ENCODE assay signal across 9 mouse cellular contexts in the genomic region with DNA sequence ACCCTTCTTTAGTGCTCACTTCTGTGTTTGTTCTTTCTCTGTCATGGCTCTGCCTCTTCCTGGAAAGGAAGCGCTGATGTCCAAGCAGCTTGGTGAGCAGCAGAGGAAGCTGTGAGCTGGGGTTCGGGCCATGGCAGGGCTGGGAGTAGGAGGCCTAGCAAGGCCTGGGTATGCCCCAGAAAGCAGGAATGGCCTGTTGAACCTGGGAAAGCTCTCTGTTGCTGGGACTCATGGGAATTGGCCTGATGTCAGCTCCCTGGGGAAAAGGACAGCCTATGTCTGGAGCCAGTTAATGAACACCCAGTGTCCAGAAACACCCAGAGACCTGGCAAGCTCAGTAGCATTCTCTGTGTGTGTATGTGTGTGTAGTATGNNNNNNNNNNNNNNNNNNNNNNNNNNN. TPM values are rescaled to one million over a fixed set of nuclear protein-coding genes. Genes with fewer than 3 reads are reported as not detected.
DNase-seq lines count a peak whose midpoint lies in the region; ATAC-seq and TF ChIP-seq lines count a peak whose summit lies in the region.
"Had no signal": no experiment of that assay in that cellular context is flagged by ENCODE, and none has a peak within 500 bp of the region (broad histone marks: within the 10 kb centered on the region; RNA-seq: fewer than 3 reads in every experiment).

No protein-coding gene starts in this region.

- 0 out of 2 replicates have a peak, but pooled peaks have one; percentile 11 for TF ChIP-seq POLR2A in heart, adult 2 months (IDR thresholded peaks at IDR 0.05; ENCODE audit: insufficient read depth, low read depth, low read length)

- no peaks in the 10 kb centered on the region for H3K79me2 ChIP-seq in heart, adult 2 months (replicated peaks; ENCODE audit: control insufficient read depth, insufficient read depth, low read length)
- peaks cover 14% of the 10 kb centered on the region; the same call in 1 of the 2 replicates for H3K79me2 ChIP-seq in macrophage (ENCODE audit: inconsistent target)

- 87% methylated on average over 2 of the region's 2 CpGs for WGBS in hindbrain, postnatal 0 days
- 87% methylated on average over 2 of the region's 2 CpGs for WGBS in hindbrain, embryonic 11.5 days
- 57% methylated on average over 2 of the region's 2 CpGs for WGBS in heart, adult 2 months
- 86% methylated on average over 2 of the region's 2 CpGs for WGBS in kidney, embryonic 14.5 days
- 67% methylated on average over 2 of the region's 2 CpGs for WGBS in macrophage (ENCODE audit: missing documents)

- H3K9me3 ChIP-seq in hindbrain, postnatal 0 days (ENCODE audit: low read length), result no peaks in the 10 kb centered on the region
- no peaks in the 10 kb centered on the region for H3K9me3 ChIP-seq in hindbrain, embryonic 11.5 days (ENCODE audit: control insufficient read depth, low read length)
- H3K9me3 ChIP-seq in kidney, embryonic 14.5 days (ENCODE audit: control insufficient read depth, low read length), result no peaks in the 10 kb centered on the region
- H3K9me3 ChIP-seq: limb, embryonic 13.5 days had no signal

- TF ChIP-seq CTCF in hindbrain, postnatal 0 days (IDR thresholded peaks at IDR 0.05; ENCODE audit: low read depth), result no peak
- no peak for TF ChIP-seq CTCF in heart, adult 2 months (IDR thresholded peaks at IDR 0.05)

- no peak for ATAC-seq in hindbrain, postnatal 0 days
- ATAC-seq in hindbrain, embryonic 11.5 days (ENCODE audit: low FRiP score), result no peak
- no peak for ATAC-seq in kidney, embryonic 14.5 days (ENCODE audit: low FRiP score, low TSS enrichment)

- 0 out of 2 replicates have a peak, but pooled peaks have one; percentile 20 for TF ChIP-seq EP300 in heart, adult 2 months (IDR thresholded peaks at IDR 0.05; ENCODE audit: insufficient read depth, low read depth, low read length)

- no peak overlapping the region for H3K4me3 ChIP-seq in hindbrain, postnatal 0 days (ENCODE audit: low read length)
- H3K4me3 ChIP-seq in hindbrain, embryonic 11.5 days (ENCODE audit: low read depth, low read length), result no peak overlapping the region
- peak overlapping the region; percentile 28; the same call in 1 of the 2 replicates for H3K4me3 ChIP-seq in heart, adult 2 months
- no peak overlapping the region for H3K4me3 ChIP-seq in kidney, embryonic 14.5 days (ENCODE audit: low read length)
- H3K4me3 ChIP-seq in macrophage (ENCODE audit: inconsistent target), result peak overlapping the region; percentile 41
- H3K4me3 ChIP-seq: limb, embryonic 13.5 days had no signal

- H3K27ac ChIP-seq in hindbrain, postnatal 0 days, result peak overlapping the region; percentile 56; the same call in 1 of the 2 replicates
- no peak overlapping the region for H3K27ac ChIP-seq in hindbrain, embryonic 11.5 days (ENCODE audit: low read depth, low read length)
- H3K27ac ChIP-seq in heart, adult 2 months, result peak overlapping the region; percentile 93
- H3K27ac ChIP-seq in kidney, embryonic 14.5 days (ENCODE audit: low read depth, low read length), result peak overlapping the region; percentile 47; the same call in 1 of the 2 replicates
- peak overlapping the region; percentile 94 for H3K27ac ChIP-seq in macrophage
- H3K27ac ChIP-seq: limb, embryonic 13.5 days had no signal

- no peaks in the 10 kb centered on the region for H3K4me1 ChIP-seq in hindbrain, postnatal 0 days (ENCODE audit: insufficient read depth, low read length)
- no peaks in the 10 kb centered on the region for H3K4me1 ChIP-seq in hindbrain, embryonic 11.5 days (replicated peaks; ENCODE audit: control insufficient read depth, insufficient read depth, low read length)
- peaks cover 22% of the 10 kb centered on the region for H3K4me1 ChIP-seq in heart, adult 2 months (ENCODE audit: control insufficient read depth, insufficient read depth, low read length)
- H3K4me1 ChIP-seq in kidney, embryonic 14.5 days (ENCODE audit: control insufficient read depth, insufficient read depth, low read length), result no peaks in the 10 kb centered on the region
- H3K4me1 ChIP-seq: limb, embryonic 13.5 days had no signal

- no peak overlapping the region for H3K9ac ChIP-seq in hindbrain, postnatal 0 days (replicated peaks; ENCODE audit: low read length)
- no peak overlapping the region for H3K9ac ChIP-seq in hindbrain, embryonic 11.5 days (ENCODE audit: low read depth, low read length)
- 0 out of 2 replicates have a peak overlapping the region, but pooled peaks have one; percentile 11 for H3K9ac ChIP-seq in heart, adult 2 months (ENCODE audit: low read depth, low read length)
- H3K9ac ChIP-seq in kidney, embryonic 14.5 days (ENCODE audit: low read depth, low read length), result no peak overlapping the region
- H3K9ac ChIP-seq: limb, embryonic 13.5 days had no signal

- H3K36me3 ChIP-seq in hindbrain, postnatal 0 days (ENCODE audit: insufficient read depth, low read length), result no peaks in the 10 kb centered on the region
- no peaks in the 10 kb centered on the region for H3K36me3 ChIP-seq in hindbrain, embryonic 11.5 days (ENCODE audit: control insufficient read depth, insufficient read depth, low read length)
- H3K36me3 ChIP-seq in heart, adult 2 months (ENCODE audit: control insufficient read depth, insufficient read depth, low read length), result no peaks in the 10 kb centered on the region
- no peaks in the 10 kb centered on the region for H3K36me3 ChIP-seq in kidney, embryonic 14.5 days (ENCODE audit: control insufficient read depth, insufficient read depth, low read length)
- H3K36me3 ChIP-seq in macrophage (ENCODE audit: inconsistent target), result no peaks in the 10 kb centered on the region
- H3K36me3 ChIP-seq: limb, embryonic 13.5 days had no signal

- intact Hi-C loops in heart, adult 2 months (cut with DNase I), result loop anchor here (2.0 kb wide), 1 partner anchor 50 kb away; the partner anchor contains the start of gene Slc30a1
- intact Hi-C loops in left cerebral cortex, postnatal 36 days (cut with DNase I), result no loop called here

- peak; percentile 28 for DNase-seq in hindbrain, postnatal 0 days (ENCODE audit: low spot score)
- no peak for DNase-seq in hindbrain, embryonic 11.5 days (ENCODE audit: low spot score)
- DNase-seq in heart, adult 2 months, result peak; percentile 63 to 65
- no peak for DNase-seq in left cerebral cortex, postnatal 36 days (ENCODE audit: low spot score in 2 of 2)
- DNase-seq in testis, postnatal 10 days (ENCODE audit: low spot score), result no peak
- DNase-seq in layer of hippocampus, postnatal 10 days (ENCODE audit: low spot score in 2 of 2), result no peak

- no peaks in the 10 kb centered on the region for H3K27me3 ChIP-seq in hindbrain, postnatal 0 days (ENCODE audit: insufficient read depth, low read length)
- H3K27me3 ChIP-seq in hindbrain, embryonic 11.5 days (ENCODE audit: control insufficient read depth, insufficient read depth, low read length), result no peaks in the 10 kb centered on the region
- no peaks in the 10 kb centered on the region for H3K27me3 ChIP-seq in heart, adult 2 months (ENCODE audit: control insufficient read depth, insufficient read depth, low read length)
- H3K27me3 ChIP-seq in kidney, embryonic 14.5 days (ENCODE audit: control insufficient read depth, insufficient read depth, low read length), result no peaks in the 10 kb centered on the region
- H3K27me3 ChIP-seq: limb, embryonic 13.5 days had no signal

- no peak overlapping the region for H3K4me2 ChIP-seq in hindbrain, postnatal 0 days (ENCODE audit: low read depth, low read length)
- H3K4me2 ChIP-seq in hindbrain, embryonic 11.5 days (replicated peaks; ENCODE audit: low read depth, low read length), result no peak overlapping the region
- H3K4me2 ChIP-seq in kidney, embryonic 14.5 days (replicated peaks; ENCODE audit: low read depth, low read length), result peak overlapping the region; percentile 19; the same call in 1 of the 2 replicates
- H3K4me2 ChIP-seq: limb, embryonic 13.5 days had no signal

RNA-seq across cellular contexts. Expression of gene Rd3, which starts 20.3 kb away (rescaled TPM):
- 1.8 and 2.2 TPM in 2 replicates for total RNA-seq in hindbrain, postnatal 0 days (2014; rRNA removed)
- 2.6 and 3.0 TPM in 2 replicates for polyA plus RNA-seq in hindbrain, postnatal 0 days (2015; fragmentation: Nextera tagmentation; extraction: Ambion mirVana)
- polyA plus RNA-seq in hindbrain, embryonic 11.5 days (2014; fragmentation: Nextera tagmentation; extraction: Ambion mirVana), result 2.1 and 3.8 TPM in 2 replicates
- total RNA-seq in heart, adult 2 months (2021), result under 1 TPM; 0.18 to 0.23 TPM
- polyA plus RNA-seq in heart, adult 2 months (2012; rRNA removed), result 0.47 and 0.49 TPM in 2 replicates
- 0.20 and 0.27 TPM in 2 replicates for polyA plus RNA-seq in kidney, embryonic 14.5 days (2014; fragmentation: Nextera tagmentation; extraction: Ambion mirVana)
- 1 to 10 TPM in 8 of 26 experiments, under 1 TPM in 9, not detected in 9; 0.44 to 2.5 (median 0.80) TPM for total RNA-seq in macrophage (2018; cell fraction: chromatin; rRNA removed)
- 1 to 10 TPM in 13 of 26 experiments, under 1 TPM in 13; 0.23 to 1.8 (median 0.79) TPM for total RNA-seq in macrophage (2018; cell fraction: cytosol; rRNA removed)
- total RNA-seq in macrophage (2018; cell fraction: nucleus; rRNA removed), result 1 to 10 TPM in 7 of 26 experiments, under 1 TPM in 11, not detected in 8; 0.21 to 1.7 (median 0.83) TPM
- 0.23 to 0.42 TPM (median 0.27 TPM) in 3 replicates for polyA plus RNA-seq in macrophage (2018)
- under 1 TPM; 0.37 to 0.43 TPM for total RNA-seq in left cerebral cortex, postnatal 36 days (2021)
- 1 to 10 TPM in 1 of 2 experiments, under 1 TPM in 1; 0.40 to 1.0 TPM for total RNA-seq in layer of hippocampus, postnatal 10 days (2021)

RNA-seq across cellular contexts. Expression of gene Slc30a1, which starts 50.3 kb away (rescaled TPM):
- total RNA-seq in hindbrain, postnatal 0 days (2014; rRNA removed), result 22.1 and 27.7 TPM in 2 replicates
- polyA plus RNA-seq in hindbrain, postnatal 0 days (2015; fragmentation: Nextera tagmentation; extraction: Ambion mirVana), result 5.1 TPM in 2 replicates
- 1.9 and 2.6 TPM in 2 replicates for polyA plus RNA-seq in hindbrain, embryonic 11.5 days (2014; fragmentation: Nextera tagmentation; extraction: Ambion mirVana)
- total RNA-seq in heart, adult 2 months (2021), result 10 to 100 TPM; 17.1 to 18.6 TPM
- 5.3 and 11.4 TPM in 2 replicates for polyA plus RNA-seq in heart, adult 2 months (2012; rRNA removed)
- polyA plus RNA-seq in kidney, embryonic 14.5 days (2014; fragmentation: Nextera tagmentation; extraction: Ambion mirVana), result 2.0 and 2.4 TPM in 2 replicates
- total RNA-seq in macrophage (2018; cell fraction: chromatin; rRNA removed), result 10 to 100 TPM in 12 of 26 experiments, 1 to 10 TPM in 14; 3.9 to 31.3 (median 9.4) TPM
- total RNA-seq in macrophage (2018; cell fraction: cytosol; rRNA removed), result 10 to 100 TPM; 18.0 to 86.1 (median 49.5) TPM
- total RNA-seq in macrophage (2018; cell fraction: nucleus; rRNA removed), result 10 to 100 TPM; 21.9 to 89.8 (median 47.1) TPM
- 29.5 to 46.7 TPM (median 43.8 TPM) in 3 replicates for polyA plus RNA-seq in macrophage (2018)
- 10 to 100 TPM; 34.3 to 40.5 TPM for total RNA-seq in left cerebral cortex, postnatal 36 days (2021)
- 10 to 100 TPM; 27.5 to 36.4 TPM for total RNA-seq in layer of hippocampus, postnatal 10 days (2021)

Comparison
In these comparisons a context has a peak if more than half of its experiments do, and no peak if none do; other contexts are left out.
1. DNase-seq: peak in hindbrain, postnatal 0 days (single experiment) and heart, adult 2 months (2 of 2); none in hindbrain, embryonic 11.5 days (single experiment), left cerebral cortex, postnatal 36 days (0 of 2), testis, postnatal 10 days (single experiment) and layer of hippocampus, postnatal 10 days (0 of 2).
2. H3K4me3 ChIP-seq: peak in heart, adult 2 months (single experiment) and macrophage (single experiment); none in hindbrain, postnatal 0 days (single experiment), hindbrain, embryonic 11.5 days (single experiment) and kidney, embryonic 14.5 days (single experiment).